Mouse (Mus musculus) urinary bladder, postnatal 14 days (tissue): ENCODE measurements around the gene Ctr9.

Experiments
- DNase-seq: peaks from one replicate; pipeline ENCODE4 v3.0.0; 2021; ENCODE audit warnings: low spot score

Gene Ctr9

GRCm38 (mm10) chr7:111028281-111029045, at the start of gene Ctr9:
TSS of gene Ctr9 (plus strand) at chr7:111028951.
- peak; percentile 95 for DNase-seq

GRCm38 (mm10) chr7:110981036-110981435, 47.7 kb upstream of the Ctr9 start:
- DNase-seq: no peak

- peak; percentile 77 for DNase-seq
These were observed 46.6 kb upstream of the Ctr9 start, which contains the start of gene Mrvi1 for GRCm38 (mm10) chr7:110982053-110982705. TSS of gene Mrvi1 (minus strand) at chr7:110982461.

- peak; percentile 60 for DNase-seq
These were observed 46.0 kb upstream of the Ctr9 start for GRCm38 (mm10) chr7:110982764-110983163.

DNA sequence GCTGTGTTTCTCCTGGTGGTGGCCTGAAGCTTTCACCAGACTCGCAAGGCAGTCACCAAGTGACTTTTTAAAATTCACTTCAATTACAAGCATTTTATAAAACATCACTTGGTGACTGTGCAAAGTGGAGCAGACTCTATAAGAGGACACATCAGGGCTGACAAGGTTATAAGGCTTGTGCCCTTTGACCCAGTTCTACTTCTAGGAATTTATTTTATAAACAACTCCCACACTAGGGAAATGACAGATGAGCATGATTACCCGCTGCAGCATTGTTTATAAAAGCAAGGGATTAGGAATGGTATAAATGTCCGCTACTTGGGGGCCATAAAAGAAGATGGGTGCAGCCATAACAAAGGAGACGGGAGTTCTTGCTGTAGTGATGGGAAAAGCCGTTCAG, 45.1 kb upstream of the Ctr9 start:
- no peak for DNase-seq

DNA sequence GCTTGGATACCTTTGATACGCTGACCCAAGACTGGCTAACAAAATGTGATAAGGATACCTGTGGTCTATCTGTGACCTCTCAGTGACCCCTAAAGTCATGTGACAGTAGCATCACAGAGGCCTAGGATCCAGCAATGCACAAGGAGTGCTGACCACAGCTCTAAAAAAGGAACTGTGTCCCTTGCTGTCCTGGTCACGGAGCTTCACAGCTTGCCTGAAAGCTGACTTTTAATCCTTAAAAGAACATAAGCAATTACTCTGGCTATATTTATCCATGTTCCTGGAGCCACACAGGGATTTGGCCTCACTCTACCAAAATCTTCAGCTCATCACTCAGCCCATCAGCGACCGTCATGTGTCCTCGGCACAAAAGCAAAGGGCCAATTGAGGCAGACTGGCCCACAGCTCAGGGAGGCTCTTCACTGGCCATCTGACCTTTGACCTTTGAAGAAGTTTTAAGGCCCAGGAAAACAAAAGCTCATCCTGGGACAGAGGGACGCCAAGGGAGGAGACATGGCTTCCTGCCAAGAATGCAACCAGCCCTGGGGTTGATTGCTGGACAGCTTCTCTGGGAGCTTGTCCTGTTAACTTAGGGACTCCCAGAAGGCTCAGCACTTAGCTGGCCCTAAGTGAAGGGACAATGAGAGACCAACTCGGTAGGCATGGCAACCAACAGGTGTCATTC, 43.0 kb upstream of the Ctr9 start:
- no peak for DNase-seq

- DNase-seq: no peak
These were observed 40.7 kb upstream of the Ctr9 start for GRCm38 (mm10) chr7:110988081-110988480.

GRCm38 (mm10) chr7:110989286-110989879, 39.4 kb upstream of the Ctr9 start:
- no peak for DNase-seq

DNA sequence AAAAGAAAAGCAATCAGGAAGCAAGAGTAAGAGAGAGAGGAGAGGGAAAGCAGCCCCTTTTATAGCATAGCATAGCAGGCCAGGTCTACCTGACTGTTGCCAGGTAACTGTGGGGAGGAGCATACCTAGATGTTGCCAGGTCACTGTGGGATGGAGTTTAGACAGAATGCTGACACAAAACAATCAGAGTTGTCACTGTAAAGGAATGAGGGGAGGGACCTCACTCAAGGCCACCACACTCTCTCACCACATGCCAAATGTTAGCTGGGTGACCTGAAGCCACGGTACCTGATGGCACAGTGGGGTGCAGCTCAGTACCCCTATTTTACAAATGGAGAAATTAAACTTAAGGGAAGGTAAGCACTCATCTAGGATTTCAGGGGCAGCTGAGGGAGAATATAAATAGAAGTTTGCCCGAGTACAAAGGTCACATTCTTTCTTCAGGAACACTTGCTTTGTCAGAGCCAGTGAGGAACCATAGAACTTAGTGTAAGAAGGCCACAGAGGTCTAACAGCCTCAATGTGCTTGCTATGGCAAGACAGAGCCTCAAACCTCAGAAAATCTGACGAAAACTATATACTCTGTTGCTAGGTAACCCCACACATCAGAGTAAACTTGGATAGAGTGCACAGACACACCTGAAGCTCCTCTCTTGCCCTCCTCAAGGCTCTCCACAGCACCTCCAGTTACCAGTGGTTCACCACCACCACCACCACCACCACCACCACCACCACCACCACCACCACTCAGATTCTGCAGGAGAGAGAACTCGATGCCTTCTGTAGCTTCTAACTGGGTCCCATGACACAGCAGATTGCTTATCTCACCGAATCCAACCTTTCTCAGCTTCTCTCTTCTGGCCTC, 38.2 kb upstream of the Ctr9 start:
- no peak for DNase-seq

- DNase-seq: no peak
These were observed 37.6 kb upstream of the Ctr9 start for GRCm38 (mm10) chr7:110991221-110991494.

GRCm38 (mm10) chr7:110998887-110999827, 29.6 kb upstream of the Ctr9 start:
- no peak for DNase-seq

- no peak for DNase-seq
These were observed 24.5 kb upstream of the Ctr9 start for GRCm38 (mm10) chr7:111004136-111004840.

DNA sequence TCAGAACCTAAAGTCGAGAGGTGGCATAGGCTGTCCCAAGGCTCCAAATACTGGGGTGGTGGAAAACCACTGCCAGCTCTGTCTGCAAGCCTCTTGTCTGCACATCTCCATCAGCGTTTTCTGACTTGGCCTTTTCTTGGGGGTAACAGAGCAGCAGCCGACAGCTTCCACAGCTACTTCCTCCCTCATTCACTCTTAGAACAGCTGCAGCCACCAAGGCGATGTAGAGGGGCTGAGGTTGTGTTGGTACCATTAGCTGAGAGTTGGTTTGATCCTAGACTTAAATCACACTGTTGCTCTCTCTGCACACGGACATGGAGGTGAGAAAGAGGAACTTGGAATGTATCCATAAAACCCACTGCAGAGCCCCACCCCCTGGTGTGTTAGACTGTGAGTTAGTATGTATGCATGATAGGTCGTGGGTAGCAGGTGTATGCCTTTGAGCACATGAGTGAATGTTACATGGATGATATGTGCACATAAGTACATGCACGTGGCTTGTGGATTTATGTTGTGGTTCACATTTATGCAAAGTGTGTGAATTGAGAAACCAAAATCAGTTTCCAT, 14.6 kb upstream of the Ctr9 start:
- DNase-seq: no peak

DNA sequence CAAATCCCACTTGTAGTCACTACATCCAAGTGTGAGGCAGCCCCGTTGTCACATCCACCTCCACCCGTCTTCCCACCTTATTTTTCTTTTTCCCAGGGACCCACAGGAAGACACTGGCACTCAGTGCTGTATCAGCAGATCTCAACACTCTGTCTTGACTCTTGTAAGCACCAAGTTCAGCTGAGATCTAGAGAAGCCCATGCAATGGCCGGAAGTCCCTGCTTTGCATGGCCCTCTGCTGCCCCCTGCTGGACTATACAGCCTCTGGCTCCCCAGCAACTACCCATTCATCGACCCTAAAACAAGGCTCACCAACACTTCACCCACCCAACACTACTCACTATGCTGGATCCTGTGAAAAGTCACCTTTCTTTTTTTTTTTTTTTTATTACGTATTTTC, 13.9 kb upstream of the Ctr9 start:
- DNase-seq: peak; percentile 92

- DNase-seq: no peak
These were observed 13.0 kb upstream of the Ctr9 start for GRCm38 (mm10) chr7:111015731-111016130.

DNA sequence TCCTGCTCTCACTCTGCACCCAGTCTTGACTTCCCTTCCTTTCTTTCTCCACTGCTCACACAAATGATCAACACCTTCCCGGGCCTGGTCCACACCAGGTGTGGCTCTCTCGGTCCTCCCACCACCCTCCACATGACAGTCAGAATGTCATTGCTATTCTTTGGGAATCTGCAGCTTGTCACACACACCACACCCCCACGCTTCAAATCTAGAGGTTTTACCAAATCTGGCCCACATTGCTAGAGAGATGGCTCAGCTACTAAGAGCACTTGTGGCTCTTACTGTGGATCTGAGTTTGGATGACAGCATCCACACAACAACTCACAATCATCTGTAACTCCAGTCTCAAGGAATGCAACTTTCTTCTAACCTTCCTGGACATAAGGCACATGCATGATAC, 11.8 kb upstream of the Ctr9 start:
- DNase-seq: no peak

DNA sequence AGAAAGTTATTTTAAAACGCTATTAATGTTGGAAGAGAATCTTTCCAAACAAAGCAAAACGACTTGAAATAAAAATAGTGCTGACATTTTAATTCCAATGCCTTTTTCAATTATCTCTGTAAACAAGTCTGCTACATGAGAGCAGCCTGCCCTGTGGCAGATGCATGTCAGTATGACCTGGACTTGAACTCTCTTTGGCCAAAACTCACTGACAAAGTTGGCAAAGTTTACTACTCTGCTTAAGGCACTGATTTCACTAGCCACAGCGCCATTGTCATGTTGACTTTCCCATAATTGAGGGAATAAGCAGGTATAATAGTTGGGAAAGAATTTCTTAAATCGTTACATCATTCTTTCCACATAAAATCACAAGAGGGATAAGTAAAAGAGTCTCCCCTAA, 7.9 kb upstream of the Ctr9 start:
- DNase-seq: no peak

- peak; percentile 58 for DNase-seq
These were observed 4.6 kb upstream of the Ctr9 start for GRCm38 (mm10) chr7:111024068-111024594.

DNA sequence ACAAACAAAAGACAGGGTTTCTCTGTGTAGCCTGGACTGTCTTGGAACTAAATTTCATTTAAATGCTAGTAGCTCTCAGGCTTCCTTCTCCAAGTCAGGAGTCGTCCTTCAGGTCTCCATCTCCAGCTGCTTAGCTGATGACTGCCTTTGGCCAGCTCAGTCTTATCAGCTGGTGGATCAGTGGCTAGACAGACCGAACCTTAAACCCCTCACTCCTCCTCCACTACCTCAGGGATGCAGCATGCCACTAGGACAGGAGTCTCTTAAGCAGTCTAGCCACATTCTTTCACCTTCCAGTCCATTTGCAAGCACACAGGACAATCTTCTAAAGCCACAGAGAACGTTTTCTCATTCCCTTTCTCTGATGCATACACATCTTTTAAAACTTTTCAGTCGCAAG, 3.8 kb upstream of the Ctr9 start:
- no peak for DNase-seq
